Mouse (Mus musculus) inflammation-experienced regulatory T-cells, adult 16 weeks (primary cell): ENCODE measurements around the gene Gm13119. TPM values are rescaled to one million over a fixed set of nuclear protein-coding genes. Genes with fewer than 3 reads are reported as not detected.

Experiments
- polyA plus RNA-seq: library from polyadenylated mRNA; unstranded; fragments of 100-300 nt; shearing (Covaris generic); gene quantifications from one replicate; pipeline ENCODE4 v1.2.1, GENCODE M21; 2017

Gene Gm13119
- 0.13 TPM for polyA plus RNA-seq

DNA sequence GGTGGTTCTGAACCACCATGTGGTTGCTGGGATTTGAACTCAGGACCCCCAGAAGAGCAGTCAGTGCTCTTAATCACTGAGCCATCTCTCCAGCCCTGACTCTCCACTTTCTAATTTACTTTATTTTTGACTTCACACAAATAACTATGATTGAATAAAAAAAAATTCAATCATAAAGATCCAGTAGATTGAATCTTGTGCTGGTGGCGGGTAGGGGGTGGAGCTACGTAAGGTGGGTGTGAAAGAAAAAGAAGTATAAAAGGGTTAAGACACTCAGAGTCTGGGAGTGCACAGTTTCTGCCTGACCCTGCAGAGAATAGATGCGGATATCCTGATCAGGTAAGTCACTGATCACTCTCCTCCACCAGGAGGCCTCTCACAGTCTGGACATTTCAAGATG lies at the start of gene Gm13119:
Gene Gm13119 (plus strand): TSS at position 301 of the 400 bp plus-strand sequence.

DNA sequence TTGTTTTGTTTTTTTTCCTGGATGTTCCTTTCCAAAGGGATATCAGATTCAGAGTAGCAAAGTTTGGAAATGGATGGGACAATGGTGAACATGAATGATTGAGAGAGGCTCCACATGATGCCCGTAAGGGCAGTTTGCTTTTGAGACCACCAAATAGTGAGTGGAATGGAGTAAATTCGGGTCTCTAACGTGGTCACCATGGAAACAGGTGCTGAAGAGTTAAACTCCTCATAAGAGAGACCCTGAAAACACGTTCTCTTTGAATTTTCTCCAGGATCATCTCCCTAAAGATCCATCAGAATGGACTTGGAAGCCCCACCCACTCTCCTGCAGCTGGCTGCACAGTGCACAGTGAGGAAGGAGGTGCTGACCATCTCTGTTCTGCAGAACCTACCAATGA lies 27.8 kb upstream of the Gm13119 start, which contains the start of gene Gm13128:
Gene Gm13128 (plus strand): TSS at position 301 of the 400 bp plus-strand sequence.

GRCm38 (mm10) chr4:144377911-144378310 lies 20.2 kb downstream of the Gm13119 start, which contains the start of gene Pramef20:
TSS of gene Pramef20 (minus strand) at chr4:144377933.

DNA sequence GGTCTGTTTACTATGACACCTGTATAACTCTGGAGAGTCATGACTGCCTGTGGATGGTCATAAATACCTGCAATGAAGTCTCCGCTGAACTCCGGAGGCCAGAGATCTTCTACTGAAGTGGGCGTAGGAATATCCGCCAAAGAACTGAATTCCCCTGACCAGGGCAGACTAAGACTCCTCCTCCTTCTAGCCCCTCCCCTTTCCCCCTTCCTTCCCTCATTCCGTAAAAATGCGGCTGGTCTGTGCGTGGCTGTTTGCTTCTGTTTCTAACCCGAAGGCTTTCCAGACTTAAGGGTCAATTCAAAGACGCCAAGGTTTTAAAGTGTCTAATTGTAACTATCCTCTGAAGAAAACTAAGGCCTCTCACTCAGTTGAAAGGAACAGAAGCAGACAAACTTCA lies 50.5 kb downstream of the Gm13119 start, which contains the start of gene Pramef12:
Gene Pramef12 (minus strand): TSS at position 175 of the 400 bp plus-strand sequence.

Other genes with a start within 250 kb of the Gm13119 start
- gene Oog3, start 195.3 kb upstream of the Gm13119 start, polyA plus RNA-seq = not detected
- gene Oog2, start 167.2 kb upstream of the Gm13119 start, polyA plus RNA-seq = not detected
- not detected for gene C87977, start 144.6 kb upstream of the Gm13119 start, polyA plus RNA-seq
- gene Pramel5, start 77.5 kb upstream of the Gm13119 start, polyA plus RNA-seq = not detected
- gene Gm13128, start 27.7 kb upstream of the Gm13119 start, polyA plus RNA-seq = not detected
- gene Pramef20, start 20.0 kb downstream of the Gm13119 start, polyA plus RNA-seq = not detected
- not detected for gene Pramef12, start 50.5 kb downstream of the Gm13119 start, polyA plus RNA-seq
- gene 1700012P22Rik, start 80.8 kb downstream of the Gm13119 start, polyA plus RNA-seq = not detected
- not detected for gene Gm9944, start 95.4 kb downstream of the Gm13119 start, polyA plus RNA-seq
- not detected for gene Aadacl3, start 105.8 kb downstream of the Gm13119 start, polyA plus RNA-seq
- gene 9430007A20Rik, start 161.9 kb downstream of the Gm13119 start, polyA plus RNA-seq = not detected
- not detected for gene Gm13124, start 207.2 kb downstream of the Gm13119 start, polyA plus RNA-seq